Mouse (Mus musculus) myocyte (in vitro differentiated cells): ENCODE data around the gene Hormad2. TPM values are rescaled to one million over a fixed set of nuclear protein-coding genes. Genes with fewer than 3 reads are reported as not detected.

Source experiments
- H3K27me3 ChIP-seq: one replicate; pipeline ENCODE4 v1.6.1; 2011; ENCODE audit not compliant: control insufficient read depth, insufficient read depth, insufficient read length
- H3K36me3 ChIP-seq: one replicate; pipeline ENCODE4 v1.6.1; 2011; ENCODE audit not compliant: control insufficient read depth, insufficient read depth
- H3K4me2 ChIP-seq: one replicate; pipeline ENCODE4 v1.6.1; 2011; ENCODE audit warnings: low read depth, control low read depth
- H3K4me3 ChIP-seq: one replicate; pipeline ENCODE4 v1.5.1; 2011; ENCODE audit warnings: mild to moderate bottlenecking, control low read depth, moderate library complexity
- H3K79me2 ChIP-seq: one replicate; pipeline ENCODE4 v1.6.1; 2011; ENCODE audit not compliant: control insufficient read depth, insufficient read depth
- H3ac ChIP-seq: one replicate; pipeline ENCODE4 v1.6.1; 2011; ENCODE audit not compliant: control insufficient read depth, insufficient read length
- CEBPB ChIP-seq: IDR thresholded peaks from 2 replicates; pipeline ENCODE4 v1.6.1; 2011; ENCODE audit warnings: mild to moderate bottlenecking, moderate library complexity; ENCODE audit not compliant: poor library complexity, insufficient read depth, severe bottlenecking
- E2F4 ChIP-seq: IDR thresholded peaks from one replicate; pipeline ENCODE4 v1.6.1; 2011; ENCODE audit warnings: mild to moderate bottlenecking, control low read depth, moderate library complexity; ENCODE audit not compliant: insufficient read depth
- MAX ChIP-seq: IDR thresholded peaks from one replicate; pipeline ENCODE4 v1.6.1; 2011; ENCODE audit warnings: low read depth, mild to moderate bottlenecking, control low read depth
- MYOD1 ChIP-seq, 3 experiments: IDR thresholded peaks; one replicate each; pipeline ENCODE4 v1.6.1; 2011; ENCODE audit warnings: control low read depth in 2 of 3, low read depth in 2 of 3, mild to moderate bottlenecking in 2 of 3, moderate library complexity in 1 of 3; ENCODE audit not compliant: insufficient read length in 2 of 3, control insufficient read depth in 1 of 3
- MYOG ChIP-seq, 3 experiments: IDR thresholded peaks; one replicate each; pipeline ENCODE4 v1.6.1; 2011; ENCODE audit warnings: control low read depth in 2 of 3, low read depth in 2 of 3, mild to moderate bottlenecking in 2 of 3; ENCODE audit not compliant: insufficient read length in 2 of 3, control insufficient read depth in 1 of 3, insufficient read depth in 1 of 3
- POLR2A ChIP-seq: IDR thresholded peaks from one replicate; pipeline ENCODE4 v1.6.1; 2011; ENCODE audit warnings: low read depth, mild to moderate bottlenecking, control low read depth, moderate library complexity; ENCODE audit not compliant: insufficient read length
- POLR2AphosphoS2 ChIP-seq: IDR thresholded peaks from one replicate; pipeline ENCODE4 v1.6.1; 2011; ENCODE audit warnings: low read depth, control low read depth; ENCODE audit not compliant: insufficient read length
- REST ChIP-seq: IDR thresholded peaks from one replicate; pipeline ENCODE4 v1.6.1; 2011; ENCODE audit warnings: mild to moderate bottlenecking, control low read depth, moderate library complexity; ENCODE audit not compliant: insufficient read depth, insufficient read length
- SRF ChIP-seq: IDR thresholded peaks from one replicate; pipeline ENCODE4 v1.6.1; 2011; ENCODE audit warnings: low read depth; ENCODE audit not compliant: control insufficient read depth, insufficient read length
- TCF12 ChIP-seq: IDR thresholded peaks from one replicate; pipeline ENCODE4 v1.6.1; 2011; ENCODE audit warnings: mild to moderate bottlenecking, control low read depth; ENCODE audit not compliant: poor library complexity, insufficient read depth, severe bottlenecking
- TCF3 ChIP-seq: IDR thresholded peaks from one replicate; pipeline ENCODE4 v1.6.1; 2011; ENCODE audit warnings: low read depth, control low read depth; ENCODE audit not compliant: insufficient read length
- USF1 ChIP-seq: IDR thresholded peaks from one replicate; pipeline ENCODE4 v1.6.1; 2011; ENCODE audit warnings: low read depth, mild to moderate bottlenecking, control low read depth, moderate library complexity
- polyA plus RNA-seq: library from polyadenylated mRNA; unstranded; fragments of >200 nt; fragmentation: generic; extraction: Trizol; gene quantifications from one replicate; pipeline ENCODE4 v1.2.1, GENCODE M21; 2012; ENCODE audit warnings: missing spikeins

Gene Hormad2
- polyA plus RNA-seq, 1 experiment = 0.10 TPM

DNA sequence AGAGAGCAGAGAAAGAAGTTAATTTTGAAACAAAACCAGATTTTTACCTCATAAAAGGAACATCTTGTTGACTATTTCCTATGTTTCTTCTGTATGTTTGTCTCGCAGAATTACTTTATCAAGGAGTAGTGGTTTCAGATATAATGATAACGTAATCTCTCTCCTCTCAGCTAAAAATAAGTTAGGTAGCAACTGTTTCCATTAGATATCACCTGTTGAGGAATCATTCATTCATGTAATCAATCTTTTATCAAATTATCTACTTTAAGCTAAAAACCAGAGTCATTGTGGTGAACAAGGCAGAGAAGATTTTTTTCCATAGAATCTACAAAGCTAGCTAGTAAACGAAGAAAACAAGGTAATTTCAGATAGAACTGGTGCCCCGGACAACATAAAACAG, 28.6 kb downstream of the Hormad2 start:
- Histone ChIP-seq H3K36me3 (no peaks in the 10 kb centered on the region), H3K27me3 (no peaks in the 10 kb centered on the region), H3K79me2 (no peaks in the 10 kb centered on the region), H3K4me2 (no peak overlapping the region), H3K4me3 (no peak overlapping the region), H3ac (no peak overlapping the region)
- TF ChIP-seq E2F4 = no peak
- no peak for TF ChIP-seq REST
- TF ChIP-seq SRF = no peak
- no peak for TF ChIP-seq MAX
- no peak for TF ChIP-seq USF1
- no peak for TF ChIP-seq TCF12
- TF ChIP-seq CEBPB = no peak
- no peak for TF ChIP-seq POLR2A
- TF ChIP-seq MYOG (IDR thresholded peaks at IDR 0.05; ENCODE audit: control insufficient read depth in 1 of 3, insufficient read depth in 1 of 3, insufficient read length in 2 of 3, low read depth in 2 of 3) = no peak
- no peak for TF ChIP-seq MYOD1 (IDR thresholded peaks at IDR 0.05; ENCODE audit: control insufficient read depth in 1 of 3, insufficient read length in 2 of 3, low read depth in 2 of 3)
- TF ChIP-seq POLR2AphosphoS2 = no peak

DNA sequence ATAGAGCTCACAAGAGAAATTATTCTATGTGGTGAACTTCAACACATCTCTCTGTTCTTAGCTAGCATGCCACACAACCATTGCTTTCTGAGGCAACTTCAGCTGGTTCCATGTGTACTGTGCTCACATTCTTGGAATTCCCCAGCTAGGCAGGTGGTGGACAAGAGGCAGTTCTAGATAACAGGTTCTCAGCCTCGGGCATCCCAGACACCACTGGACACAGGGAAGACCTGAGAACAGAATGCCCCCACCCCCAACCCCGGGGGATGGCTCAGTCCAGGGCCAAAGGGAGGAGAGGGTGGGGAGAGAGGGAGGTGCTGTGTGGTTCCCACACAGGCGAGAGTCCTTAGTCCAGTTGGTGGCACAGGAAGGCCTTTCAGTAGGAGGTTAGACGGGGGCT, 36.6 kb downstream of the Hormad2 start:
- no peak overlapping the region for H3K4me2 ChIP-seq
- TF ChIP-seq POLR2AphosphoS2 (no peak), MYOG (IDR thresholded peaks at IDR 0.05; ENCODE audit: control insufficient read depth in 1 of 3, insufficient read depth in 1 of 3, insufficient read length in 2 of 3, low read depth in 2 of 3) (peak in 1 of 3 experiments; percentile 12), MYOD1 (IDR thresholded peaks at IDR 0.05; ENCODE audit: control insufficient read depth in 1 of 3, insufficient read length in 2 of 3, low read depth in 2 of 3) (peak in 2 of 3 experiments; percentile 31 to 39)
- H3K4me3 ChIP-seq = no peak overlapping the region
- no peaks in the 10 kb centered on the region for H3K27me3 ChIP-seq
- H3K36me3 ChIP-seq = no peaks in the 10 kb centered on the region
- H3ac ChIP-seq = no peak overlapping the region
- no peaks in the 10 kb centered on the region for H3K79me2 ChIP-seq

- TF ChIP-seq REST (no peak), E2F4 (no peak), MAX (no peak), TCF3 (no peak)
- Histone ChIP-seq H3K27me3 (no peaks in the 10 kb centered on the region), H3K79me2 (no peaks in the 10 kb centered on the region), H3K4me3 (no peak overlapping the region), H3ac (no peak overlapping the region), H3K36me3 (no peaks in the 10 kb centered on the region), H3K4me2 (no peak overlapping the region)
Observed at GRCm38 (mm10) chr11:4403381-4403780, 37.5 kb downstream of the Hormad2 start.

GRCm38 (mm10) chr11:4401251-4401650, 39.7 kb downstream of the Hormad2 start:
- H3ac ChIP-seq = no peak overlapping the region
- H3K27me3 ChIP-seq = no peaks in the 10 kb centered on the region
- peak overlapping the region; percentile 28 for H3K4me2 ChIP-seq
- no peak for TF ChIP-seq MAX
- TF ChIP-seq CEBPB = 0 out of 2 replicates have a peak, but pooled peaks have one; percentile 25
- TF ChIP-seq SRF = no peak
- no peak for TF ChIP-seq E2F4
- H3K79me2 ChIP-seq = no peaks in the 10 kb centered on the region
- no peaks in the 10 kb centered on the region for H3K36me3 ChIP-seq
- no peak overlapping the region for H3K4me3 ChIP-seq

DNA sequence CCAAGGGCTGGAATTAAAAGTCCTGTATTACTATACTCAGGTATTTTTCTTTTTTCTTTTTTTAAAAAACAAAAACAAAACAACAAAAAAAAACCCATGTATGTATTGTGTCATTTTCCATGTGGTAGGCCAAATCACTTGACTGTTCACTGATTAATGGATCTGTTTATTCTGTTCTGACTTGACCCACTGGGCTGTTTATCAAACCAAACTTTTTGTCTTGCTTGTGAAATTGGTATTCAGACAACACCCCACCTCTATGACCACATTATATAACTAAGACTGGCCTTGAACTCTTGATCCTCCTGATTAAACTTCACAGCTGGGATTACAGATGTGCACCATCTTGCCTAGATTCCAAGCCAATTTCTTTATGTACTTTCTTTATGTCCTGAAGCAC, 46.7 kb downstream of the Hormad2 start:
- Histone ChIP-seq H3K36me3 (no peaks in the 10 kb centered on the region), H3K79me2 (no peaks in the 10 kb centered on the region), H3ac (no peak overlapping the region), H3K4me3 (no peak overlapping the region), H3K4me2 (no peak overlapping the region), H3K27me3 (no peaks in the 10 kb centered on the region)
- TF ChIP-seq CEBPB (no peak), TCF3 (no peak), REST (no peak), SRF (no peak), MYOD1 (IDR thresholded peaks at IDR 0.05; ENCODE audit: control insufficient read depth in 1 of 3, insufficient read length in 2 of 3, low read depth in 2 of 3) (no peak), MYOG (IDR thresholded peaks at IDR 0.05; ENCODE audit: control insufficient read depth in 1 of 3, insufficient read depth in 1 of 3, insufficient read length in 2 of 3, low read depth in 2 of 3) (no peak), USF1 (no peak), E2F4 (no peak)

- Histone ChIP-seq H3K4me2 (no peak overlapping the region), H3K4me3 (no peak overlapping the region), H3K36me3 (no peaks in the 10 kb centered on the region), H3ac (no peak overlapping the region), H3K79me2 (no peaks in the 10 kb centered on the region), H3K27me3 (peaks cover 4% of the 10 kb centered on the region)
- TF ChIP-seq TCF12 (no peak), SRF (no peak), TCF3 (no peak), CEBPB (no peak), REST (no peak), MYOG (IDR thresholded peaks at IDR 0.05; ENCODE audit: control insufficient read depth in 1 of 3, insufficient read depth in 1 of 3, insufficient read length in 2 of 3, low read depth in 2 of 3) (no peak), USF1 (no peak), POLR2AphosphoS2 (no peak), MYOD1 (IDR thresholded peaks at IDR 0.05; ENCODE audit: control insufficient read depth in 1 of 3, insufficient read length in 2 of 3, low read depth in 2 of 3) (no peak), MAX (no peak), E2F4 (no peak), POLR2A (no peak)
Observed at GRCm38 (mm10) chr11:4388018-4388417, 52.9 kb downstream of the Hormad2 start.
